Mouse (Mus musculus) spleen, adult 2 months (tissue): Measurements from ENCODE around the gene Serpine3.

Source experiments
- CTCF ChIP-seq: fragments of 200-500 bp; IDR thresholded peaks from 2 replicates; pipeline ENCODE4 v1.5.1; 2011; ENCODE audit warnings: mild to moderate bottlenecking, inconsistent platforms; ENCODE audit not compliant: insufficient read depth, insufficient read length, insufficient replicate concordance; ENCODE audit errors: extremely low read depth
- POLR2A ChIP-seq: fragments of 200-500 bp; IDR thresholded peaks from 2 replicates; pipeline ENCODE4 v1.6.1; 2011; ENCODE audit warnings: low read depth, low read length, inconsistent platforms

- no peak for TF ChIP-seq CTCF
- no peak for TF ChIP-seq POLR2A
Measured at GRCm38 (mm10) chr14:62622393-62622792, 41.1 kb upstream of the Serpine3 start.
